Mouse (Mus musculus) liver, embryonic 14 days (tissue): Measurements from ENCODE around the gene Nsun3. TPM values are rescaled to one million over a fixed set of nuclear protein-coding genes. Genes with fewer than 3 reads are reported as not detected.

ENCODE experiments used
- polyA plus RNA-seq: library from polyadenylated mRNA; depleted of rRNA; stranded (reverse); fragments of >200 nt; gene quantifications from 2 replicates; pipeline ENCODE4 v1.2.3, GENCODE M21; 2012; rRNA removed

Gene Nsun3
- polyA plus RNA-seq: 3.5 and 4.1 TPM in 2 replicates

DNA sequence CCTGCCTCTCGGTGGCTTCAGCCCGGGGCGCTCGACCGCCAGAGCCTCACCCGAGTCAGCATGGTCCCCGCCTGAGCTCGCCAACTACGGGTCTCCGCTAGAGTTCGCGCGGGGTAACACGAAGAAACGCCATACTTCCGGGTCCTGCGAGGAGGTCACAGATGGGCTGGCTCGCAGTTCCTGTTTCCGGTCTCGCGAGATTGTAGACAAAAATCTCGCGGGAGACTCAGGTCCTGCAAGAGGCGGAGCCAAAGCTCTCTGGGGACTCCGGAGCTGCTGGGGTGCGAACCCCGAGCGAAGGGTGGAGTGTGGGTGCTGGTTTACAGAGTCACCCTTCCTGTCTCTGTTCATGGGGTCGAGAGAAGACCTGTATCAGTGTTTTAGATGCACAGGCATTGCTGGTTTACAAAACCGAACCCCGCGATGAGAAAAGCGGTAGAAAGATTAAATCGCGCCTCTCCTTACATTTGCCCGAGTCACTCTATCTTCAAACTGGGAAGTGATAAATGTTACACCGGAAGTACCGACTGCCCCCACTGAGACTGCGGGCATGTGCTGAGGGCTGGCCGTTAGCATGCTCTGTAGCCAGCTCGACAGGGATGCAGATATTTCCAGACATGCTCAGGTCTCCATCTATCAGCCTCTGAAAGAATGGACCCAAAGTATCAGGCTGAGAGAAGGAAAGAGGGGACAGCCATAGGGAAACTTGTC lies at the start of gene Nsun3:
Gene Nsun3, minus strand, starts transcription at position 198 of the 711 bp plus-strand sequence.

DNA sequence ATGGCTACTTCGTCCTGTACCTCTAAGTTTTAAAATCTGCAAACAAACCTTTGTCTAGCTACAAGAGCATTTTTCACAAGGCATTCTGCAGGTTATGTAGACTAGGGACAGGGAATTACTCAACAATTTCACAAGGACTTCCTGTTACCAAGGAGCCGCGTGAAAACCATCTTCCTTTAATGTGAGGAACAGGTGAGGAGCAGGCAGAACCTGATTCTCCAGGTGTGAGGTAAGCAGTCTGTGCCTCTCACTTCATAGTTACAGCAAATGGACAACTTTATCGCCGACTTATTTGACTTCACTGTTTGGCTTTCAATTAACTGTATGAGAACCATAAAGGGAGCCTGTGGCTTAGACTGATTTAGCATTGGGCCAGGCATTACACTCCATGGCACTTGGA lies 27.9 kb upstream of the Nsun3 start, which contains the start of gene Stx19:
Gene Stx19, plus strand, starts transcription at position 186 of the 400 bp plus-strand sequence.

Other genes starting within 250 kb of the Nsun3 start
- gene Stx19, start 27.9 kb upstream of the Nsun3 start, polyA plus RNA-seq: not detected in 2 replicates
- 2.4 and 2.7 TPM in 2 replicates for gene Arl13b, start 60.2 kb upstream of the Nsun3 start, polyA plus RNA-seq
- gene Pros1, start 67.5 kb upstream of the Nsun3 start, polyA plus RNA-seq: 4.6 and 5.6 TPM in 2 replicates